Mouse (Mus musculus) heart, embryonic 11.5 days (tissue): ENCODE measurements around the gene Stau1. TPM values are rescaled to one million over a fixed set of nuclear protein-coding genes. Genes with fewer than 3 reads are reported as not detected.
"Not testable (repeated sequence)": the region's sequence is repeated elsewhere in the genome, so short reads cannot be mapped to it uniquely, and the experiment has no call there.

Experiments used
- ATAC-seq: fragments of 200-750 bp; cut with Nextera tagmentation; replicated peaks from 2 replicates; pipeline ENCODE4 v1.8.0; 2017; ENCODE audit warnings: moderate library complexity; ENCODE audit not compliant: insufficient number of reproducible peaks, low FRiP score, low TSS enrichment
- H3K27ac ChIP-seq: fragments of 300-500 bp; sonication (generic); 2 replicates; pipeline ENCODE4 v1.5.1; 2014; ENCODE audit warnings: mild to moderate bottlenecking, low read depth, low read length
- H3K27me3 ChIP-seq: fragments of 300-500 bp; sonication (generic); 2 replicates; pipeline ENCODE4 v1.6.1; 2014; ENCODE audit warnings: mild to moderate bottlenecking, low read length, mixed read lengths; ENCODE audit not compliant: control insufficient read depth, insufficient read depth
- H3K36me3 ChIP-seq: fragments of 300-500 bp; sonication (generic); 2 replicates; pipeline ENCODE4 v1.6.1; 2014; ENCODE audit warnings: mild to moderate bottlenecking, low read length, moderate library complexity, mixed read lengths; ENCODE audit not compliant: control insufficient read depth, insufficient read depth
- H3K4me1 ChIP-seq: fragments of 300-500 bp; sonication (generic); 2 replicates; pipeline ENCODE4 v1.6.1; 2014; ENCODE audit warnings: low read length; ENCODE audit not compliant: control insufficient read depth, insufficient read depth
- H3K4me2 ChIP-seq: fragments of 300-500 bp; sonication (generic); 2 replicates; pipeline ENCODE4 v1.6.1; 2014; ENCODE audit warnings: mild to moderate bottlenecking, moderate library complexity
- H3K4me3 ChIP-seq: fragments of 300-500 bp; sonication (generic); 2 replicates; pipeline ENCODE4 v1.5.1; 2014; ENCODE audit warnings: low read depth, low read length
- H3K9ac ChIP-seq: fragments of 300-500 bp; sonication (generic); 2 replicates; pipeline ENCODE4 v1.6.1; 2014; ENCODE audit warnings: mild to moderate bottlenecking, low read depth, low read length, moderate library complexity
- H3K9me3 ChIP-seq: fragments of 300-500 bp; sonication (generic); replicated peaks from 2 replicates; pipeline ENCODE4 v1.6.1; 2016; ENCODE audit warnings: low read length; ENCODE audit not compliant: control insufficient read depth
- whole genome bisulfite sequencing: fragments of 180-500 bp; shearing (Covaris S2); extraction: QIAGEN DNeasy Blood & Tissue Kit; methylation state at CpG from one replicate; pipeline ENCODE4 v1.1.7; 2014; ENCODE audit not compliant: insufficient replicate concordance; 5-methylcytosine and 5-hydroxymethylcytosine counted together
- polyA plus RNA-seq: library from polyadenylated mRNA; unstranded; fragments of >200 nt; fragmentation: Nextera tagmentation; extraction: Ambion mirVana; gene quantifications from 2 replicates; pipeline ENCODE4 v1.2.1, GENCODE M21; 2014

The Stau1 gene
- polyA plus RNA-seq, 1 experiment from 2014 or later: 55.6 TPM

DNA sequence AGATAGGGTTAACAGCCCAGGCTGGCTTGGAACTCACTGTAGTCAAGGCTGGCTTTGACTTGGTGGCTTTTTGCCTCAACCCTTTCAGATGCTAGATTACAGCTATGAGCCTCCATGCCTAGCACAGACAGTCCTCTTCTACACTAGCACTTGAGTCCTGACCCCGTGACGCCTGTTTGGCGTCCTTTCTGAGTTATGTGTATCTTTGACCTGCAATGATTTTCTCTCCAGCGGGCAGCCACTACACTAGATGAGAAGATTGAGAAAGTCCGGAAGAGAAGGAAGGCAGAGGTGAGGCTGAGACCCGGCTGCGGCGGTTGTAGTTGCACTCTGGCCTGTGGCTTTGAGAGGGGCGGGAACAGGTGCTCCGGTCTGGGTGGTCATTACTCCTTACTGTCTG, 23.3 kb upstream of the Stau1 start:
- ATAC-seq: no peak
- no peak overlapping the region for H3K9ac ChIP-seq
- H3K4me3 ChIP-seq: no peak overlapping the region
- peaks cover 10% of the 10 kb centered on the region; the same call in 1 of the 2 replicates for H3K4me1 ChIP-seq
- H3K9me3 ChIP-seq: no peaks in the 10 kb centered on the region
- WGBS: 95% methylated on average over 10 of the region's 10 CpGs
- H3K36me3 ChIP-seq: peaks cover 40% of the 10 kb centered on the region
- H3K27ac ChIP-seq: no peak overlapping the region
- no peak overlapping the region for H3K4me2 ChIP-seq
- no peaks in the 10 kb centered on the region for H3K27me3 ChIP-seq

DNA sequence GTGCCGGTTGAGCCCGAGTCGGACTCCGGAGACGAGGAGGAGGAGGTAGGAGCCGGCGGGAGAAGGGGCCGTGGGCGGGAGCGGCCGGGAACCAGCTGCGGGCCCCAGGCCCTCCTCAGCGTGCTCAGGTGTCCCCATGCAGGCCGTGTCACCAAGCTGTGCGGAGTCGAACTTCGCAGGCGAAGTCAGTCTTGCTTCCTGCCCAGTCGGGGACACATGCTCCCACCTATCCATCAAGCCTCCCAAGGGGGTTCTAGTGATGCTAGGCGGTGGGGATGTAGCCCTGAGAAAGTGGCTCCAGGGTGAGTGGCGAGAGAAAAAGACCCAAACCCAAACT, 19.3 kb upstream of the Stau1 start:
- WGBS: under 1% methylated on average over 21 of the region's 21 CpGs
- H3K4me3 ChIP-seq: peak overlapping the region; percentile 91
- H3K9me3 ChIP-seq: no peaks in the 10 kb centered on the region
- H3K4me2 ChIP-seq: peak overlapping the region; percentile 95
- peaks cover 16% of the 10 kb centered on the region for H3K36me3 ChIP-seq
- ATAC-seq: peak; percentile 56
- peak overlapping the region; percentile 88 for H3K9ac ChIP-seq
- H3K27ac ChIP-seq: peak overlapping the region; percentile 30; the same call in 1 of the 2 replicates
- peaks cover 10% of the 10 kb centered on the region; the same call in 1 of the 2 replicates for H3K4me1 ChIP-seq
- no peaks in the 10 kb centered on the region for H3K27me3 ChIP-seq

DNA sequence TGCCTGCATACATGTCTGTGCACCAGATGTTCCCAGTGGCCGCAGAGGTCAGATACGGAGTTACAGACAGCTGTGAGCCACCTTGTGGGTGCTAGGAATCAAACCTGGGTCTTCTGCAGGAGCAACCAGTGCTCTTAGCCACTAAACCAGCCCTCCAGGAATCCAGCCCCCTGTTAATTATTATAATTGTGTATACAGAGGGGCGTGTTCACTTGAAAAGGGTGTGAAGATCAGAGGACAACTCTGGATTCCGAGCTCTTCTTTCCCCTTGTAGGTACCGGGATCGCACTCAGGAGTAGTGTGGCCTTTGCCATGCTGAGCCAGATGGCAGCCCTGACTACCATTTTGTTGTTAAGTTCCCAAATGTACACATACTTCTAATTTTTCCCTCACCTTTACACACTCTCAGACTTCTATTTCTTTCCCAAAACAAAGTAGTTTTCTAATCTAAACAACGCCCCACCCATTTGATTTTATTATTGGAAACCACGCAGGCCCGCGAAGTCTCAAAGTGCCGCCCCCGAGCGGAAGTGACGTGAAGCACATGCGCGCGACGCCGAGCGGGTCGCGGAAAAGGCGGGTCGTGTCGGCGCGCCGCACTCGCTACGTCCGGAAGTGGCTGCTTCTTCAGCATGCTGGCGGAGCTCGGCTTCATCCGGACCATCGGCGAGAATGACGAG, 18.7 kb upstream of the Stau1 start, which contains the start of gene Ddx27:
Gene Ddx27 (plus strand): TSS at position 492 of the 680 bp plus-strand sequence.
- peak within 1 kb of the TSS; percentile 88 for H3K9ac ChIP-seq
- H3K4me1 ChIP-seq: peaks cover 10% of the 10 kb centered on the region; the same call in 1 of the 2 replicates
- no peaks in the 10 kb centered on the region for H3K27me3 ChIP-seq
- H3K36me3 ChIP-seq: peaks cover 11% of the 10 kb centered on the region
- H3K27ac ChIP-seq: peak within 1 kb of the TSS; percentile 55
- H3K9me3 ChIP-seq: no peaks in the 10 kb centered on the region
- peak within 1 kb of the TSS; percentile 95 for H3K4me2 ChIP-seq
- WGBS: 2% methylated on average over 37 of the region's 37 CpGs
- peak; percentile 53; the same call in 1 of the 2 replicates for ATAC-seq
- H3K4me3 ChIP-seq: peak within 1 kb of the TSS; percentile 91

DNA sequence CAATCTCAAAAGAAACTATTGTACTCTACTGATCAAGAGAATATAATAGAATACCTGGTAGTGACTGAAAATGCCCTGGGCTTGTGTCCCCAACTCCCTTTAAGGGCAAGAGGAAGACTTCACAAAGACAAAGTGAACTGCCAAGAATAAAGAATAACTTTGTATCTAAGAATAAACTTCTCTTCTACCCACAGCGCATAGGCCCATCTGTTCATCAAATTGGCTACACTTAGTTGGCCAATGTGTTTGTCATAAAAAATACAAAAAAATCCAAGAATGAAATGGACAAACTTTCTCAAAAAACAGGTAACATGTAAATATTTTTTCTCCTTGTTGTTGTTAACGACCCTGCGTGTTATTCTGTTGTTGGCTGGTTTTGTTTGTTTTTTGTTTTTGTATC, 14.4 kb upstream of the Stau1 start:
- no peaks in the 10 kb centered on the region for H3K36me3 ChIP-seq
- H3K27me3 ChIP-seq: no peaks in the 10 kb centered on the region
- H3K9ac ChIP-seq: no peak overlapping the region
- H3K4me1 ChIP-seq: no peaks in the 10 kb centered on the region
- H3K4me3 ChIP-seq: no peak overlapping the region
- H3K9me3 ChIP-seq: no peaks in the 10 kb centered on the region
- H3K4me2 ChIP-seq: no peak overlapping the region
- ATAC-seq: no peak
- H3K27ac ChIP-seq: no peak overlapping the region
- WGBS: 82% methylated on average over 3 of the region's 3 CpGs

DNA sequence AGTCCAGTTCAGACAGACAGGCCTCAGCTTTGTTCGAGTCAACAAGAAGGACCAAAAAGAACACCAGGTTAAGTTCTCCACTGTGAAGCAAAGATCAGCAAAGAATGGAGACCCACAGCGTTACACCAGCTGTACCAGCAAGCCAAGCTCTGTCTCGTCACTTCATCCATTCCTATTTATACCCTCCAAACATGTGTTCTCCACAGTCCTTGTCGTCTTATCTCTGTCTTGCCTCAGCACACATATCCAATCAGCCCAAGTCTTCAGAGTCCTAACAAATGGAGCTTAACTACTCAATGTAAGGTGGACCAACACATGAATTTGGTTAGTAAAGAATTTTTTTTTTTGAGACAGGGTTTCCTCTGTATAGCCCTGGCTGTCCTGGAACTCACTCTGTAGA, 13.4 kb upstream of the Stau1 start:
- no peak overlapping the region for H3K27ac ChIP-seq
- WGBS: 44% methylated on average over 4 of the region's 4 CpGs

DNA sequence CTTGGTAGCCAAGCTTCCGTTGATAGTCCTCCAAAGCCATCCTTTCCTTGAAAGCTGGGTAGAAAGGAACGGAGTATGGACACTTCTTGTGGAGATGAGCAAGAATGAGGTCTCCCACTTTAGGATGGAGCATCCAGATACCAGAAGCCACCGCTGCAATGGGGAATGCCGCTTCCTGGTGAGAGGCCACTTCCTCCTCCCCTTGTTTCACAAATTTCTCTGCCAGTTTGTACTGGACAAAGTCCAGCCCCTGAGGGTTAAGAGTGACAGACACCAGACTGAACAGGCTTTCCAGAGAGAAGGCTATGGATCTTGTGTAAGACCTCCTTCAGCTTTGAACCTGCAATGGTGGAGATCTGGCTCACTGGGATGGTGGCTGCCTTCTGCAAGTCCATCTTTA, 11.5 kb upstream of the Stau1 start:
- H3K9me3 ChIP-seq, ATAC-seq, H3K27me3 ChIP-seq, H3K4me2 ChIP-seq, H3K4me1 ChIP-seq, H3K36me3 ChIP-seq, H3K27ac ChIP-seq, H3K9ac ChIP-seq, H3K4me3 ChIP-seq: not testable (repeated sequence)
- WGBS: 74% methylated on average over 4 of the region's 4 CpGs

More for the DNA sequence above, 13.4 kb upstream of the Stau1 start:
- Histone ChIP-seq H3K27me3 (no peaks in the 10 kb centered on the region), H3K4me2 (no peak overlapping the region), H3K9ac (no peak overlapping the region), H3K4me3 (no peak overlapping the region), H3K9me3 (no peaks in the 10 kb centered on the region), H3K4me1 (no peaks in the 10 kb centered on the region), H3K36me3 (no peaks in the 10 kb centered on the region)
- no peak for ATAC-seq

DNA sequence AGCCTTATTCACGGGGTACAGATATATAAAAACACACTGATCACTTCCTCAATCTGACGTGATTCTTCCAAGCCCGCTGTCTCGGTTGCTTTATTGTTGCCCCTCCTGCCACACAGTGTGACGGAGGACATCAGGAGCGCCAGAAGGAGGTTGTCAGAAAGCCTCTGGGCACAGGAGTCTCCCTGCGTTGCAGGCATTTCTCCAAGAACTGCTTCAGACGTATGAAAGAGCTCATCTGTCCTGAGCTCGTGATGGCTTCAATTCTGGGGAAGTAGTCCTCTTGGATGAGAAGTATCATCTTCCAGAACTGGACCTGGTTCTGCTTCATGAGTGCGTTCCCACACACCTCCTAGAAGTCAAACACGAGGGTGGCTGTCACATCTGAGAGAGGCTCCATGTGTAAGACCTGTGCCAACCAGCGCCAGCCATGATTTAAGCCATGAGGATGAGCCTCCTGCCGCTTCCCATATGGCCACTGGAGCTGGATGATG, 10.9 kb upstream of the Stau1 start:
- ATAC-seq: no peak
- 76% methylated on average over 13 of the region's 13 CpGs for WGBS
- Histone ChIP-seq H3K36me3 (no peaks in the 10 kb centered on the region), H3K4me2 (no peak overlapping the region), H3K4me3 (no peak overlapping the region), H3K4me1 (no peaks in the 10 kb centered on the region), H3K27ac (no peak overlapping the region), H3K9ac (no peak overlapping the region), H3K9me3 (no peaks in the 10 kb centered on the region), H3K27me3 (no peaks in the 10 kb centered on the region)

DNA sequence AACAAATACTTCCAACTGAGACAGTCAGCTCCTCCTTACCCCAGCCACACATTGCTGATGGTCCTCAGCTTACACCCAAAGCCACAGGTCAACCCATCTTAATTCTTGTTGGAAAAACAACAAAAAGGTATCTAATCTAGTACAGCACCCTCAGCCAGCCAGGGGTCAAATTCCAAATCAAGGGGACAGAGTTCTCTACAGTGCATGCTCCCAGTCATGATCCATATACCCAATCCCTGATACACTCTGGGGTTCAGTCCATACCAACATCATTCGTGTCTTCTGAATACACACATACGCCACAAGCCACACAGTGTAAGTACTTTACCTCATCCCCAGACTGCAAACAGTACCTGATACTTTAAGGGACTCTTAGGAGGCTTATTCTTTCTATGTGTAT, 10.3 kb upstream of the Stau1 start:
- ATAC-seq: no peak
- H3K9me3 ChIP-seq: no peaks in the 10 kb centered on the region
- no peaks in the 10 kb centered on the region for H3K27me3 ChIP-seq
- no peak overlapping the region for H3K27ac ChIP-seq
- H3K4me1 ChIP-seq: no peaks in the 10 kb centered on the region
- no peak overlapping the region for H3K4me3 ChIP-seq
- 84% methylated on average over 2 of the region's 2 CpGs for WGBS
- H3K9ac ChIP-seq: no peak overlapping the region
- H3K36me3 ChIP-seq: no peaks in the 10 kb centered on the region
- H3K4me2 ChIP-seq: no peak overlapping the region
